Mouse (Mus musculus) urinary bladder, postnatal 14 days (tissue): ENCODE measurements at regions not wholly inside any gene's neighbourhood (a gene's known extent, or its start where the extent isn't known, plus 50 kb on each side); places are given as distances from the start of the nearest gene placed in this dataset.

Experiments used
- DNase-seq: peaks from one replicate; pipeline ENCODE4 v3.0.0; 2021; ENCODE audit warnings: low spot score

DNA sequence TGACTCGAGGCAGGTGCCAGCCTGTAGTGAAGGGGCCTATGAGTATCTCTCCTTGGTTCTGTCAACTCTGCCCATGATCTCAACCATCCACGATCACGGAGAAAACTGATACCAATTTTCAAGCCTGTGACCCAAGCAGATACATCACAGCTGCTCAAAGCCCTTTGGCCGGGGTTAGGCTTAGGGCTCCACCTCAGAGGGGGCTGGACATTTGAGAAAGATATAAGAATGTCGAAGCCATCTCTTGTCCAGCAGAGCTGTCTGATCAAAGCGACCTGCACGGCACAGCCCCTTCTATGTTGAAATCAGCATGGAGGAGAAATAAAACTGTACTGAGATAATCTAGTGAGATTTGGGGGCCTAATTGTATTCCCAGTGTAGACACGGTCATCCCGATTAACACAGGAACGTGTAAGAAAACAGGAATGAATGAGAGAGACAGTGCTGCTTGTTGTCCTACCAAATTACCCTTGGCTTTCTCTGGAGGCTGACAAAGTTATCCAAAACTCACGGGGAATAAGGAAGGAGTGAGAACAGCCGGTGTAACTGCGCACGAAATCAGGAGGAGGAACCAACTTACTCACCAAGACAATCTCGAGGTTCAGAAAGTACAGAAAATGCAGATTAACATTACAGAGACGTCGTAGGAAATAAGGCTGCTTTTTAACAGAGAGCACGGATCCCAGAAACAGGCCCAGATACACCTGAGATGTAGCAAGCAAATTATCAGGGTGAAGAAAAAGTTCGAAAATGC lies 212.7 kb upstream of the Amigo2 start:
- no peak for DNase-seq

- DNase-seq, result no peak
Measured at GRCm38 (mm10) chr15:97458748-97459221, 211.7 kb upstream of the Amigo2 start.

- DNase-seq, result no peak
Measured at GRCm38 (mm10) chr15:97458139-97458747, 211.2 kb upstream of the Amigo2 start.

GRCm38 (mm10) chr15:97457468-97457867 lies 210.4 kb upstream of the Amigo2 start:
- DNase-seq, result no peak

DNA sequence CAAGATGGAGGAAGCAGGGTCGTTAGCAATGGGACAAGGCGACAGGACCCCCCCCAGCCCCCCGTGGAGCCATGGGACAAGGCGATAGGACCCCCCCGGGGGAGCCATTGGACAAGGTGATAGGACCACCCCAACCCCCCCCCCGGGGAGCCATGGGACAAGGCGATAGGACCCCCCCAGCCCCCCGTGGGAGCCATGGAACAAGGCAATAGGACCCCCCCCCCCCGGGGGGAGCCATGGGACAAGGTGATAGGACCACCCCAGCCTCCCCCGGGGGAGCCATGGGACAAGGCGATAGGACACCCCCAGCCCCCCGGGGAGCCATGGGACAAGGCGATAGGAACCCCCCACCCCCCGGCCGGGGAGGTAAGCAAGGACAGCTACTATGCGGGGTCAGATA lies 209.9 kb upstream of the Amigo2 start:
- no peak for DNase-seq

- no peak for DNase-seq
Measured at GRCm38 (mm10) chr15:97455672-97456071, 208.6 kb upstream of the Amigo2 start.

GRCm38 (mm10) chr15:97449724-97450123 lies 202.6 kb upstream of the Amigo2 start:
- no peak for DNase-seq

DNA sequence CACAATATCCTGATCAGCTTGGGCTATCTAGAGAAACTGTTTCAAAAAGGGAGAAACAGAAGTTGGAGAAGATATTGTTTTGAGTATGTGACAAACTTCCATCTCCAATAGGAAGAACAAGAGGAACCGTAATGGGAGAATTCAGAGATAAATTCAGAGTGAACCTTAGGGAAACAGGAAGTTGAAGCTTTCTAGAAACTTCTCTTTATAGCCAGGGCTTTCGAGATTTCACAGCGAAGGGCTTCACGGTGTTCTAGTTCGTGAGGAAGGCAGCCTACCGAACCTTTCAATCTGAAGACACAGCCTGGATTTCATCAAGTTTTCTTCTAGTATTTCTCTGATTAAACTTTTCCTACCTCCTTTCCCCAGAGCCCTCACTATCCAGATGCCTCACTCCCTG lies 201.9 kb upstream of the Amigo2 start:
- DNase-seq, result no peak

DNA sequence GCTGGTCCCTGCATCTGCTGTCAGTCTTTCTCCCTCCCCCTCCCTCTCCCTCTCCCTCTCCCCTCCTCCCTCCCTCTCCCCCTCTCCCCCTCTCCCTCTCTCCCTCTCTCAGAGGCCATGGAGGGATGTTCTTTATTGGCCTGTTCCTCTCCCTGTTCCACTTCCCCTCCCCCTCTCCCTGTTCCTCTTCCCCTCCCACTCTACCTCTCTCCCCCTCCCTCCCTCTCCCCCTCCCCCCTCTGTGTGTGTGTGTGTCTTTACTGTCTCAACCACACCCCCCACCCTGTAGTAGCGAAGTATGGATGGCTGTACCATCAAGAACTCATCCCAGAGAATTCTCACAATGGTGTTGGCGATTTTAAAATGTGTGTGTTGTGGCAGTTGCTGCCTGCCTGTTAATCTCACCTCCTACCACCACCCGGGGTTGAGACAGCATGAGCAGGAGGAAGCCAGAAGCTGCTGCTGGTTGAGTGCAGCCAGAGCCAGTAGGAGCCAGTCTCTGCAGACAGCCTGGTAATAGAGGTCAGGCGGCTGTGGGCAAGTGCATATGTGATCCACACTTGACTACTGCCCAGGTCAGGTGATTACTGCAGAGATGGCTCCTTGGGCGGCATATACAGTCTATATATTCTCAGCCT lies 201.3 kb upstream of the Amigo2 start:
- no peak for DNase-seq

DNA sequence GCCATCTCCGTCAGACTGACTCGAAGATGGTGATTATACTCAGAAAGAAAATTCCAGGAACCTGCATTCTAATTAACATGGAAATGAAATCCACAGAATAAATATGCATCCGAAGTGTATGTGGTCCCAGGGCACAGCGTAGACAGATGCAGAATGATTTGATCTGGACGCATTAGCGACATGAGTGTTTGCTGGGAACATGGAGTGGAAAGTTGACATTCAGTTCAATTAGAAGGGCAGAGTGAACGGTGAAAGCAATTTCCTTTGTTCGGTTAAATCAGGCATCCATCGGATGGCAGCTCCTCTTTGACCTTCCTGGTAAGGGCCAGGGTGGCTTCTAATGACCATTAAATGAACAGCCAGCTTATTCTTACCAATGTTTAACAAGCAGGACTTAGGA lies 199.1 kb upstream of the Amigo2 start:
- DNase-seq, result no peak

GRCm38 (mm10) chr15:97438235-97438760 lies 191.2 kb upstream of the Amigo2 start:
- no peak for DNase-seq
